Mouse (Mus musculus) midbrain, embryonic 16.5 days (tissue): ENCODE data around the gene Kat7. TPM values are rescaled to one million over a fixed set of nuclear protein-coding genes. Genes with fewer than 3 reads are reported as not detected.

Experiments used
- ATAC-seq: fragments of 200-750 bp; cut with Nextera tagmentation; 2 replicates; pipeline ENCODE4 v1.8.0; 2017; ENCODE audit warnings: moderate TSS enrichment
- H3K27ac ChIP-seq: fragments of 300-500 bp; sonication (generic); 2 replicates; pipeline ENCODE4 v1.5.1; 2014; ENCODE audit warnings: mild to moderate bottlenecking, low read length, mixed read lengths
- H3K27me3 ChIP-seq: fragments of 300-500 bp; sonication (generic); 2 replicates; pipeline ENCODE4 v1.6.1; 2014; ENCODE audit warnings: low read depth, low read length, mixed read lengths; ENCODE audit not compliant: control insufficient read depth, insufficient read depth
- H3K36me3 ChIP-seq: fragments of 300-500 bp; sonication (generic); 2 replicates; pipeline ENCODE4 v1.6.1; 2014; ENCODE audit warnings: mild to moderate bottlenecking, low read length, moderate library complexity, mixed read lengths; ENCODE audit not compliant: control insufficient read depth, insufficient read depth
- H3K4me1 ChIP-seq: fragments of 300-500 bp; sonication (generic); 2 replicates; pipeline ENCODE4 v1.6.1; 2014; ENCODE audit warnings: mild to moderate bottlenecking, low read length, mixed read lengths; ENCODE audit not compliant: control insufficient read depth, insufficient read depth
- H3K4me2 ChIP-seq: fragments of 300-500 bp; sonication (generic); 2 replicates; pipeline ENCODE4 v1.6.1; 2014; ENCODE audit warnings: mild to moderate bottlenecking, low read length, mixed read lengths
- H3K4me3 ChIP-seq: fragments of 300-500 bp; sonication (generic); 2 replicates; pipeline ENCODE4 v1.5.1; 2014; ENCODE audit warnings: low read depth, mild to moderate bottlenecking, low read length, moderate library complexity, mixed read lengths
- H3K9ac ChIP-seq: fragments of 300-500 bp; sonication (generic); 2 replicates; pipeline ENCODE4 v1.6.1; 2014; ENCODE audit warnings: low read depth, low read length, mixed read lengths
- H3K9me3 ChIP-seq: fragments of 300-500 bp; sonication (generic); replicated peaks from 2 replicates; pipeline ENCODE4 v1.6.1; 2014; ENCODE audit warnings: mild to moderate bottlenecking, low read length, mixed read lengths; ENCODE audit not compliant: control insufficient read depth, poor library complexity, severe bottlenecking
- WGBS: fragments of 180-500 bp; shearing (Covaris S2); extraction: QIAGEN DNeasy Blood & Tissue Kit; methylation state at CpG from one replicate; pipeline ENCODE4 v1.1.7; 2014; 5-methylcytosine and 5-hydroxymethylcytosine counted together
- polyA plus RNA-seq: library from polyadenylated mRNA; unstranded; fragments of >200 nt; fragmentation: Nextera tagmentation; extraction: Ambion mirVana; gene quantifications from 2 replicates; pipeline ENCODE4 v1.2.1, GENCODE M21; 2015

The Kat7 gene
- polyA plus RNA-seq, 1 experiment from 2014 or later = 65.8 TPM

DNA sequence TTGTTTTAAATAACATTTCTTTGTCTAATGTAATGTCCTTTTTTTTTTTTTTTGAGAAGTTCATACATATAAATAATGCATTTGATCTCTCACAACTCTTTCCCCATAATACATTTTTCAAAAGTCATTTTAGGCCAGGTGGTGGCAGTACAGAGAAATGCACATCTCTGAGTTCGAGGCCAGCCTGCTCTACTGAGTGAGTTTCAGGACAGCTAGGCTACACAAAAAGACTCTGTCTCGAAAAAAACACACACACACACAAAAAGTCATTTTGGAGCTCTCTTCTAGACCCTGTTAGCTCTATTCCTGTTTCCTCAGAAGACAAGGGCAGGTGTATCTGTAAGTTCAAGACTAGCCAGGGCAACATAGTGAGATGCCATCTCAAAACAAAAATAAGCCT is 42.6 kb upstream of the Kat7 start:
- no peak overlapping the region for H3K4me3 ChIP-seq
- H3K9ac ChIP-seq = no peak overlapping the region
- H3K4me1 ChIP-seq = peaks cover 4% of the 10 kb centered on the region; the same call in 1 of the 2 replicates
- ATAC-seq = no peak
- no peak overlapping the region for H3K4me2 ChIP-seq
- no peak overlapping the region for H3K27ac ChIP-seq
- H3K27me3 ChIP-seq = no peaks in the 10 kb centered on the region
- H3K36me3 ChIP-seq = no peaks in the 10 kb centered on the region
- no peaks in the 10 kb centered on the region for H3K9me3 ChIP-seq
- 75% methylated on average over 2 of the region's 2 CpGs for whole genome bisulfite sequencing

DNA sequence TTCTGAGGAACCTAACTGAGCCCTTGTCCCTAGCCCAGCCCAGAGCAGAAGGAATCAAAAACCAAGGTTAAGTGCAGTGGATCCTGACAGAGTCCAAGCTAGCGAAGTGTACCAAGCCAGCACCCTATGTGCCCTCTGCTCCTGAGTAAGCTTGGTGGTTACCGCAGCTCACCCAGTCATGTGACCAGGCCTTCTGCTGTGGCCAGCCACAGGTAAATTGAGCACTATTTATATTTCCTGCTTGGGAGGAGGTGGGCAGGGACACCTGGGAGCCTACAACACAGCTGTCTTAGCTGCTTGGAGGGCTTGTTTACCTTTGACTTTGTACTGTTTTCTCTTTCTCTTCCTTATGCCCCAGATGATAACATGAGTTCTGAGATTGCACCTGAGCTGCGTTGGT is 40.9 kb upstream of the Kat7 start:
- no peak for ATAC-seq
- no peak overlapping the region for H3K9ac ChIP-seq
- no peak overlapping the region for H3K4me3 ChIP-seq
- H3K27ac ChIP-seq = no peak overlapping the region
- H3K36me3 ChIP-seq = no peaks in the 10 kb centered on the region
- 91% methylated on average over 3 of the region's 3 CpGs for WGBS
- no peaks in the 10 kb centered on the region for H3K9me3 ChIP-seq
- no peaks in the 10 kb centered on the region for H3K4me1 ChIP-seq
- no peaks in the 10 kb centered on the region for H3K27me3 ChIP-seq
- no peak overlapping the region for H3K4me2 ChIP-seq

DNA sequence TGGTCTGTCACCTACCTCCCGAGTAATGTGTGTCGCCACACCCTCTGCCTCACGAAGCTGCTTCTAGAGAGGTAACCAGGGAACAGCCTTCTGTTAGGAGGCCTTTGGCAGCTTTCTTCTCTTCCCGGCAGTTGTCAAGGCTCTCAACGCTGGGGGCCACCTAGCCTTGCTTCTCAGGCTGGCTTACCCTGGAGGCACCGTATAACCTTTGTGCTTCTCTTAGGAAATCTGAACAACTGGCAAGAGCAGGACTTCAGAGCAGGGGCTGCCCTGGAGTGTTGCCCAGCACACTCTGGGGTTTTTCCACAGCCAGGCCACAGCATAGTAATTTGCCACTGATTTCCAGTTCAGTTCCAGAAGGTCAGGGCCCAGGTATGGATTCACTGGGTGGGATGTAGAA is 40.2 kb upstream of the Kat7 start:
- no peaks in the 10 kb centered on the region for H3K4me1 ChIP-seq
- H3K4me3 ChIP-seq = no peak overlapping the region
- H3K27ac ChIP-seq = no peak overlapping the region
- H3K4me2 ChIP-seq = no peak overlapping the region
- no peaks in the 10 kb centered on the region for H3K27me3 ChIP-seq
- 78% methylated on average over 6 of the region's 6 CpGs for WGBS
- H3K9ac ChIP-seq = no peak overlapping the region
- no peaks in the 10 kb centered on the region for H3K9me3 ChIP-seq
- H3K36me3 ChIP-seq = no peaks in the 10 kb centered on the region
- no peak for ATAC-seq

DNA sequence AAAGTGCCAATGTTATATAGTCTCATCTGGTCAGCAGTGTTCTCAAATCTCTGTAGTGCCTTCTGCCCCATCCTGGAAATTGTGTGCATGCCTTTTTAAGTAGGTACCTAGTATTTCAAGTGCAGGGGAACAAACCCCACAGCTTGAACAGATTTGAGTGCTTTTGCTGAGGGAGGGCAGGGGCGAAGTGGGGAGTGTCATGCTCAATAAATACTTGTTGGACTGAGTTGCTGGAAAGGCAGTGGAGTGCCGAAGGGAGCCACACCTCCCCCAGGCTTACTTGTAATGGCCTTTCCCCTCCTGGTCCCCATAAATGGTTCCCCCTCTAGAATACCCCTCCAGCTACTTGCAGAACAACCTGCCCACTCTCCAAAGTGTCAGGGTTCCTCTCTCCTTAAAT is 34.1 kb upstream of the Kat7 start:
- no peak overlapping the region for H3K9ac ChIP-seq
- H3K4me2 ChIP-seq = no peak overlapping the region
- no peaks in the 10 kb centered on the region; the same call in 1 of the 2 replicates for H3K27me3 ChIP-seq
- WGBS = 70% methylated on average over 2 of the region's 2 CpGs
- H3K27ac ChIP-seq = no peak overlapping the region
- no peak for ATAC-seq
- H3K9me3 ChIP-seq = no peaks in the 10 kb centered on the region
- H3K36me3 ChIP-seq = no peaks in the 10 kb centered on the region
- H3K4me1 ChIP-seq = no peaks in the 10 kb centered on the region
- no peak overlapping the region for H3K4me3 ChIP-seq

DNA sequence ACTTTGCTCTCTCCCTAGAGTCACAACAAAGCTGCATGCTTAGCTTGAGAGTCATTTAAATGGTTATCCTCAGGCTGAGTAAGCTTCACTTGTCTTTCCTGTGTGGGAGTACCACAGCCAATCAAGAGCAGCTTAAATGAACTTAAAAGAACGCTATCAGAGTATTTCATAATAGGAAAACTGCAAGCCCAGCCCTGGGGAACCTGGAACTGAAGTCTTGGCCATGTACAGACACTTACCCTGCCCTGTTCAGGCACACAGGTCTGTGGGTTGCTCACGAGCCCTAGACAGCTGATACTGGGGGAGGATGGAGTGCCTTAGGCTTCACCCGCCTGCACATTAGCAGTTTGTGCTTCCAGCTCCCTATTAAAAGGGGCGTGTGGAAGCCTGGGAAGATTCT is 33.1 kb upstream of the Kat7 start:
- H3K4me3 ChIP-seq = no peak overlapping the region
- H3K27me3 ChIP-seq = no peaks in the 10 kb centered on the region; the same call in 1 of the 2 replicates
- H3K9ac ChIP-seq = no peak overlapping the region
- H3K4me1 ChIP-seq = 0 out of 2 replicates have a peak, but pooled peaks cover 2% of the 10 kb centered on the region
- ATAC-seq = no peak
- no peak overlapping the region for H3K4me2 ChIP-seq
- H3K9me3 ChIP-seq = no peaks in the 10 kb centered on the region
- no peaks in the 10 kb centered on the region for H3K36me3 ChIP-seq
- 72% methylated on average over 4 of the region's 4 CpGs for WGBS
- no peak overlapping the region for H3K27ac ChIP-seq

DNA sequence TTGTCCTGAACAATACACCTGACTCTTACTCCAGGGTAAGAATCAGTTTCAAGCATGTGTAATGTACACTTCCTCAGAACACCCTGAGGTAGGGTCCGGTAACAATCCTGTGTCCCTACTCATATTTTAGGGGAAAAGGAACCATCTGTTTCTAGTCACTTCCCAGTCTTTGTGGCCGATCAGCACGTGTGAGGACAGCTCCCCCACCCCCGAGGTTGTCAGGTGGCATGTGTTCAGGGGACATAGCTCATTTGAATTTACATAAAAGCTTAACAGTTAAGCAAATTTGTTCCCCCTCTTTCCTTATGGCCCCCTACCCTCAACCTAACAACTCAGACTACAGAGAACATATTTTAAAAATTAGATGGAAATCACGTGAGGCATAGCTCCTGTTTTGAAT is 30.6 kb upstream of the Kat7 start:
- peaks cover 12% of the 10 kb centered on the region for H3K4me1 ChIP-seq
- no peak overlapping the region for H3K27ac ChIP-seq
- no peak overlapping the region for H3K4me2 ChIP-seq
- no peaks in the 10 kb centered on the region for H3K36me3 ChIP-seq
- no peaks in the 10 kb centered on the region for H3K9me3 ChIP-seq
- H3K27me3 ChIP-seq = peaks cover 6% of the 10 kb centered on the region
- H3K9ac ChIP-seq = no peak overlapping the region
- ATAC-seq = no peak
- 44% methylated on average over 5 of the region's 5 CpGs for WGBS
- no peak overlapping the region for H3K4me3 ChIP-seq

DNA sequence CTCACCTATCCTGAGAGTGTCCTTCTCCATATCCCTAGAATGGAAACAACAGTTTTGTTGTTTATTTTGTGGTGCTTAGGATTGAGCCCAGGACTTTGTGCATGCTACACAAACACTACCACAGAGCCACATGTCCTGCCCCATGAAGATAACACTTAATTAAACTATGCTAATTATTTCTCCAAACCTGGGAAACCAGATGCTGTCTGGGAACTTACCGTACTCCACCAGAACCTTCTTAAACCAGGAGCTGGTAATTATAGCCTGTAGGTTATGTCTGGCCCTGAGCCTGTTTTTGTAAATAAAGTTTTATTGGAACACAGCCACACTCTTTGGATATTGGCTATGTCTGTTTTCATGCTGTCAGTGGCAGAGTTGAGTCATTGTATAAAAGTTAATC is 30.2 kb upstream of the Kat7 start:
- no peak overlapping the region for H3K27ac ChIP-seq
- no peak for ATAC-seq
- no peak overlapping the region for H3K9ac ChIP-seq
- peaks cover 12% of the 10 kb centered on the region for H3K4me1 ChIP-seq
- no peaks in the 10 kb centered on the region for H3K36me3 ChIP-seq
- 71% methylated on average over 1 of the region's 1 CpGs for WGBS
- no peaks in the 10 kb centered on the region for H3K9me3 ChIP-seq
- no peak overlapping the region for H3K4me3 ChIP-seq
- H3K27me3 ChIP-seq = peaks cover 7% of the 10 kb centered on the region
- H3K4me2 ChIP-seq = no peak overlapping the region

DNA sequence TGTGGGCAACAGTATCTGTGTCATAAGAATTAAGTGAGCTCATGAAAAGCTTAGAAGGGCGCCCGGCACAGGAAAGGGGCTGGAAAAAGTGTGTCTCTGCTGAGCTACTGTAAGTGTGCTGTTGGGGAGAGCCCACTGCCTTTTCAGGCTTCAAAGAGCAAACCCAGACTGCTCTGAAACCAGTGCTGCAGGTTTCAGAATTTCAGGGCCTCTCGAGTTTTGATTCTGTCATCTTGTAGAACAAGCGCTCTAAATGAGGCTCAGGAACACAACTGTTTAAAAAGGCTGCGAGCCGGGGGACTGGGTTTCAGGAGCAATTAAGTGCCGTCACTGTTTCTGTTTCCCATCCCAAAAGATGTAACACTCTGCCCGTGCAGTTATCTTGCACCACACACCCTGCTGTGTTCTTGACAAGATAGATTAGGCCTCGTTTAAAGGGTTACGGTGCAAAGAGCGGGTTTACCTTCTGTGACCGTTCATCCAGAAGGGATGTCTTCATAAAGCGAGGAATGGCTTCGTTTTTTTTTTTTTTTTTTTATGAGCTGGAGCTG is 29.5 kb upstream of the Kat7 start:
- Histone ChIP-seq H3K36me3 (no peaks in the 10 kb centered on the region), H3K4me3 (no peak overlapping the region), H3K27me3 (peaks cover 11% of the 10 kb centered on the region), H3K4me1 (peaks cover 12% of the 10 kb centered on the region), H3K27ac (no peak overlapping the region), H3K9ac (no peak overlapping the region), H3K4me2 (no peak overlapping the region), H3K9me3 (no peaks in the 10 kb centered on the region)
- WGBS = 19% methylated on average over 14 of the region's 14 CpGs
- ATAC-seq = no peak

DNA sequence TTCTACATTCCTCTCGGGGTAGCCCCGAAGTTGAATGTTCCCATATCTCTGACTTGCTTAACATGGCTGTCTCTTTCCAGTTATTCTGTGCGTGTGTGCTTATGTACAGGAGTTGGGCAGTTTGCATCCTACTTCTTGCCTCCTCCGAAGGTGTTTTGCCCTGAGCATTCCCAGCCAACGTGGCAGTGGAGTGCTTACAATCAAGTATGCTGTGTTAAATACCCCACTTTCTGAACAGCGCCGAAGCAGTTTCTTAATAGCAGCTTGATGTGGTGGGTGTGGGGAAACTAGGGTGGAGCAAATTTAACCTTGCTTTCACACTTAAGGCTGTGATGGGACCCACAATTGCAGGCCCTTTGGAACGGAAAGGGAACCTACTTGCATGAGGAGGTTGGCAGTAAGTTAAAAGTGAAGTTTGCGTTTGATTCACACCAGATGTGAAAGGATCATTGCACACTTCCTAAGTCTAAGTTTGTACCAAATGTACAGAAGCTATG is 27.8 kb upstream of the Kat7 start:
- no peak for ATAC-seq
- no peak overlapping the region for H3K27ac ChIP-seq
- H3K27me3 ChIP-seq = peaks cover 11% of the 10 kb centered on the region
- H3K9ac ChIP-seq = no peak overlapping the region
- H3K9me3 ChIP-seq = no peaks in the 10 kb centered on the region
- peak overlapping the region; percentile 99 for H3K4me2 ChIP-seq
- peaks cover 12% of the 10 kb centered on the region for H3K4me1 ChIP-seq
- no peaks in the 10 kb centered on the region for H3K36me3 ChIP-seq
- 32% methylated on average over 9 of the region's 9 CpGs for WGBS
- peak overlapping the region; percentile 87 for H3K4me3 ChIP-seq
